Comparison of ENCODE assay signal across 24 mouse cellular contexts in genomic region chr6:146156536-146156935, GRCm38 (mm10).
A peak's percentile ranks its signal among the peaks of the same experiment; 100 is the strongest.
DNase-seq lines count a peak whose midpoint lies in the region; ATAC-seq lines count a peak whose summit lies in the region.
"Had no signal": no experiment of that assay in that cellular context is flagged by ENCODE, and none has a peak within 500 bp of the region (broad histone marks: within the 10 kb centered on the region; RNA-seq: fewer than 3 reads in every experiment).

No protein-coding gene starts in this region.

- no peak overlapping the region for H3K9ac ChIP-seq in midbrain, embryonic 11.5 days (ENCODE audit: low read length)
- no peak overlapping the region for H3K9ac ChIP-seq in midbrain, embryonic 13.5 days (replicated peaks)
- H3K9ac ChIP-seq in intestine, embryonic 16.5 days (ENCODE audit: low read depth, low read length), result no peak overlapping the region
- H3K9ac ChIP-seq: forebrain, embryonic 13.5 days; forebrain, postnatal 0 days; heart, embryonic 13.5 days; hindbrain, embryonic 14.5 days had no signal

- H3K27me3 ChIP-seq in midbrain, embryonic 11.5 days (ENCODE audit: control insufficient read depth, insufficient read depth, low read length), result no peaks in the 10 kb centered on the region
- no peaks in the 10 kb centered on the region for H3K27me3 ChIP-seq in midbrain, embryonic 13.5 days
- H3K27me3 ChIP-seq in intestine, embryonic 16.5 days (replicated peaks; ENCODE audit: control insufficient read depth, insufficient read depth, low read length), result no peaks in the 10 kb centered on the region
- H3K27me3 ChIP-seq: forebrain, embryonic 13.5 days; heart, embryonic 13.5 days had no signal

- H3K36me3 ChIP-seq in midbrain, embryonic 11.5 days (ENCODE audit: control insufficient read depth, insufficient read depth, low read length), result no peaks in the 10 kb centered on the region
- no peaks in the 10 kb centered on the region for H3K36me3 ChIP-seq in midbrain, embryonic 13.5 days
- H3K36me3 ChIP-seq in intestine, embryonic 16.5 days (ENCODE audit: control insufficient read depth, insufficient read depth, low read length), result no peaks in the 10 kb centered on the region
- H3K36me3 ChIP-seq: forebrain, embryonic 10.5 days had no signal

- H3K4me1 ChIP-seq in midbrain, embryonic 11.5 days (ENCODE audit: control insufficient read depth, insufficient read depth, low read length), result no peaks in the 10 kb centered on the region
- no peaks in the 10 kb centered on the region for H3K4me1 ChIP-seq in midbrain, embryonic 13.5 days (replicated peaks)
- no peaks in the 10 kb centered on the region for H3K4me1 ChIP-seq in intestine, embryonic 16.5 days (ENCODE audit: control insufficient read depth, insufficient read depth, low read length)
- H3K4me1 ChIP-seq: forebrain, embryonic 10.5 days; forebrain, embryonic 13.5 days had no signal

- no peak overlapping the region for H3K4me3 ChIP-seq in midbrain, embryonic 11.5 days (ENCODE audit: low read depth, low read length)
- no peak overlapping the region for H3K4me3 ChIP-seq in midbrain, embryonic 13.5 days (replicated peaks)
- no peak overlapping the region for H3K4me3 ChIP-seq in intestine, embryonic 16.5 days (ENCODE audit: low read length)
- H3K4me3 ChIP-seq: forebrain, embryonic 10.5 days; forebrain, embryonic 13.5 days; gastrocnemius, adult 2 months; heart, adult 2 months; heart, embryonic 10.5 days; heart, embryonic 13.5 days had no signal

- ATAC-seq in midbrain, embryonic 11.5 days (ENCODE audit: low FRiP score), result no peak
- ATAC-seq in midbrain, embryonic 13.5 days, result no peak
- ATAC-seq in intestine, embryonic 16.5 days, result no peak
- ATAC-seq: activated CD4-positive, CD25-positive, alpha-beta regulatory T cell, adult 4 months; CD4-positive, CD25-positive, alpha-beta regulatory T cell, adult 4 months; forebrain, embryonic 13.5 days; forebrain, postnatal 0 days; hindbrain, postnatal 0 days; inflammation-experienced regulatory T-cells, adult 6 months had no signal

- no peak overlapping the region for H3K27ac ChIP-seq in midbrain, embryonic 11.5 days (ENCODE audit: low read depth, low read length)
- H3K27ac ChIP-seq in midbrain, embryonic 13.5 days, result no peak overlapping the region
- H3K27ac ChIP-seq in intestine, embryonic 16.5 days (ENCODE audit: low read length), result no peak overlapping the region
- H3K27ac ChIP-seq: forebrain, embryonic 10.5 days; forebrain, embryonic 13.5 days; gastrocnemius, adult 2 months; heart, adult 2 months; heart, embryonic 10.5 days; heart, embryonic 13.5 days; hindbrain, embryonic 14.5 days; hindbrain, postnatal 0 days had no signal

- WGBS in midbrain, embryonic 11.5 days, result 91% methylated on average over 6 of the region's 6 CpGs
- WGBS in midbrain, embryonic 13.5 days, result 93% methylated on average over 6 of the region's 6 CpGs
- WGBS in intestine, embryonic 16.5 days, result 80% methylated on average over 6 of the region's 6 CpGs

- peak; percentile 62 for DNase-seq in layer of hippocampus, adult 11-12 months (ENCODE audit: low spot score)
- no peak for DNase-seq in layer of hippocampus, adult 9-10 months (ENCODE audit: low spot score)
- peak; percentile 65 for DNase-seq in midbrain, embryonic 11.5 days (ENCODE audit: low spot score, missing footprints)
- peak; percentile 53 to 55 for DNase-seq in layer of hippocampus, adult 8-10 months (ENCODE audit: low spot score in 2 of 2)
- DNase-seq: adrenal gland, adult 8-10 months; adrenal gland, postnatal 25 days; cerebellum, postnatal 36 days; embryo, embryonic 11 days; forebrain, postnatal 0 days; gastrocnemius, adult 2 months; heart, adult 2 months; heart, postnatal 14 days; heart, postnatal 4 days had no signal

- no peaks in the 10 kb centered on the region for H3K9me3 ChIP-seq in midbrain, embryonic 11.5 days (ENCODE audit: control insufficient read depth, low read length)
- no peaks in the 10 kb centered on the region for H3K9me3 ChIP-seq in midbrain, embryonic 13.5 days
- H3K9me3 ChIP-seq in intestine, embryonic 16.5 days (ENCODE audit: control insufficient read depth, low read length), result no peaks in the 10 kb centered on the region
- H3K9me3 ChIP-seq: forebrain, embryonic 10.5 days; forebrain, embryonic 13.5 days; heart, embryonic 10.5 days; heart, embryonic 13.5 days had no signal

- H3K4me2 ChIP-seq in midbrain, embryonic 11.5 days, result no peak overlapping the region
- no peak overlapping the region for H3K4me2 ChIP-seq in midbrain, embryonic 13.5 days (replicated peaks)
- H3K4me2 ChIP-seq in intestine, embryonic 16.5 days (ENCODE audit: low read depth, low read length), result no peak overlapping the region
- H3K4me2 ChIP-seq: forebrain, embryonic 13.5 days; heart, embryonic 13.5 days; hindbrain, embryonic 14.5 days had no signal
